Comparison of ENCODE assay signal across 8 mouse cellular contexts in the genomic region with DNA sequence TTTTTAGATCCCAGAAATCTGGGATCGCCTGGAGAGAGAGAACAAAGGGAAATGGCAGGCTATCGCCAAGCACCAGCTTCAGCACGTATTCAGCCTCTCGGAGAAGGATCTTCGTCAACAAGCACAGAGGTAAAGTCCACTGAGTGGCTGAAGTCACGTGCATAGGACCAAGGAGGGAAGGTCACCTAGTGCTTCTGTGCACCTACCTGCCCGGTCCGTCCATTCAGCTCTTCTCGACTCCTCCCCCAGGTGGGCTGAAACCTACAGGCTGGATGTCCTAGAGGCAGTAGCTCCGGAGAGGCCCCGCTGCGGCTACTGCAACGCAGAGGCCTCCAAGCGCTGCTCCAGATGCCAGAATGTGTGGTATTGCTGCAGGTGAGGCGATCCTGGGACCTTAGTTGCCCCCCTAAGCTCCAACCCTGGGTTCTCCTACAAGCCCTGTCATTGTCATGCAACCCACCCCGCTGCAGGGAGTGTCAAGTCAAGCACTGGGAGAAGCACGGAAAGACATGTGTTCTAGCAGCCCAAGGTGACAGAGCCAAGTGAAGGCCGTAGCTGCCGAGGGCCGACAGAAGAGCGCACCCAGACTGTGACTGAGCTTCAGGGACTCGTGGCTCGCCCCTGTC. TPM values are rescaled to one million over a fixed set of nuclear protein-coding genes. Genes with fewer than 3 reads are reported as not detected.
DNase-seq lines count a peak whose midpoint lies in the region; ATAC-seq and TF ChIP-seq lines count a peak whose summit lies in the region.

No protein-coding gene starts in this region.

- H3K9ac ChIP-seq in forebrain, embryonic 11.5 days (ENCODE audit: low read length), result peak overlapping the region; percentile 77
- H3K9ac ChIP-seq in midbrain, embryonic 14.5 days (replicated peaks; ENCODE audit: low read length), result no peak overlapping the region

- intact Hi-C loops in gastrocnemius, adult 2 months (cut with DNase I), result no loop called here
- intact Hi-C loops in gastrocnemius, postnatal 36 days (cut with DNase I), result no loop called here

- peak overlapping the region; percentile 85; the same call in 1 of the 2 replicates for H3K27ac ChIP-seq in gastrocnemius, adult 2 months
- no peak overlapping the region for H3K27ac ChIP-seq in forebrain, embryonic 11.5 days (ENCODE audit: low read depth, low read length)
- H3K27ac ChIP-seq in midbrain, embryonic 14.5 days (replicated peaks; ENCODE audit: low read depth, low read length), result no peak overlapping the region

- TF ChIP-seq CTCF in gastrocnemius, adult 2 months (IDR thresholded peaks at IDR 0.05), result no peak

- peak overlapping the region; percentile 84 for H3K4me2 ChIP-seq in forebrain, embryonic 11.5 days (ENCODE audit: low read depth, low read length, severe bottlenecking)
- peak overlapping the region; percentile 53; the same call in 1 of the 2 replicates for H3K4me2 ChIP-seq in midbrain, embryonic 14.5 days (ENCODE audit: low read length)

- no peak for DNase-seq in gastrocnemius, adult 2 months
- no peak for DNase-seq in gastrocnemius, postnatal 36 days
- no peak for DNase-seq in forebrain, embryonic 11.5 days (ENCODE audit: low spot score)
- DNase-seq in kidney, postnatal 10 days, result peak; percentile 75
- DNase-seq in midbrain, embryonic 14.5 days, result no peak
- no peak for DNase-seq in thymus, postnatal 14 days
- no peak for DNase-seq in left cerebral cortex, adult 8-10 months (ENCODE audit: low spot score in 2 of 2)

- WGBS in forebrain, embryonic 11.5 days, result 23% methylated on average over 23 of the region's 23 CpGs
- 26% methylated on average over 23 of the region's 23 CpGs for WGBS in midbrain, embryonic 14.5 days

- no peaks in the 10 kb centered on the region for H3K36me3 ChIP-seq in forebrain, embryonic 11.5 days (ENCODE audit: control insufficient read depth, insufficient read depth, low read length)
- H3K36me3 ChIP-seq in midbrain, embryonic 14.5 days (ENCODE audit: control insufficient read depth, insufficient read depth, low read length), result no peaks in the 10 kb centered on the region

- no peak overlapping the region; the same call in 1 of the 2 replicates for H3K4me3 ChIP-seq in gastrocnemius, adult 2 months
- peak overlapping the region; percentile 36 for H3K4me3 ChIP-seq in forebrain, embryonic 11.5 days (ENCODE audit: low read depth, low read length)
- peak overlapping the region; percentile 29; the same call in 1 of the 2 replicates for H3K4me3 ChIP-seq in midbrain, embryonic 14.5 days (replicated peaks; ENCODE audit: low read depth, low read length)

- H3K4me1 ChIP-seq in forebrain, embryonic 11.5 days (replicated peaks; ENCODE audit: control insufficient read depth, insufficient read depth, low read length), result peaks cover 31% of the 10 kb centered on the region
- peaks cover 28% of the 10 kb centered on the region for H3K4me1 ChIP-seq in midbrain, embryonic 14.5 days (ENCODE audit: control insufficient read depth, insufficient read depth, low read length)

- H3K9me3 ChIP-seq in forebrain, embryonic 11.5 days (ENCODE audit: control insufficient read depth, low read length), result no peaks in the 10 kb centered on the region
- H3K9me3 ChIP-seq in midbrain, embryonic 14.5 days (ENCODE audit: control insufficient read depth, low read length), result no peaks in the 10 kb centered on the region

- ATAC-seq in forebrain, embryonic 11.5 days (replicated peaks; ENCODE audit: low FRiP score), result no peak
- no peak for ATAC-seq in midbrain, embryonic 14.5 days (ENCODE audit: low FRiP score, low TSS enrichment)
- ATAC-seq in megakaryocyte progenitor cell, adult 5-6 weeks (replicated peaks; ENCODE audit: poor library complexity), result no peak

- H3K27me3 ChIP-seq in forebrain, embryonic 11.5 days (ENCODE audit: control insufficient read depth, insufficient read depth, low read length), result peaks cover 14% of the 10 kb centered on the region
- peaks cover 30% of the 10 kb centered on the region for H3K27me3 ChIP-seq in midbrain, embryonic 14.5 days (ENCODE audit: control insufficient read depth, insufficient read depth, low read length)

RNA-seq across cellular contexts. Expression of gene Rassf1, which starts 0.8 kb away (rescaled TPM):
- total RNA-seq in gastrocnemius, adult 2 months (2021), result 10 to 100 TPM; 14.0 to 14.3 TPM
- total RNA-seq in gastrocnemius, postnatal 36 days (2021), result 10 to 100 TPM; 10.4 to 14.9 TPM
- 48.2 and 51.8 TPM in 2 replicates for polyA plus RNA-seq in forebrain, embryonic 11.5 days (2014; fragmentation: Nextera tagmentation; extraction: Ambion mirVana)
- 35.5 and 40.4 TPM in 2 replicates for polyA plus RNA-seq in midbrain, embryonic 14.5 days (2014; fragmentation: Nextera tagmentation; extraction: Ambion mirVana)
- 27.3 and 27.4 TPM in 2 replicates for total RNA-seq in megakaryocyte progenitor cell, adult 5-6 weeks (2015)
- 35.4 and 38.8 TPM in 2 replicates for total RNA-seq in megakaryocyte progenitor cell, adult 5-6 weeks (2017)
- total RNA-seq in left cerebral cortex, adult 8-10 months (2022), result 10 to 100 TPM; 15.8 to 18.5 (median 16.9) TPM

RNA-seq across cellular contexts. Expression of gene Zmynd10, which starts 3.5 kb away (rescaled TPM):
- total RNA-seq in gastrocnemius, adult 2 months (2021), result under 1 TPM in 1 of 2 experiments, not detected in 1; 0.53 TPM
- total RNA-seq in gastrocnemius, postnatal 36 days (2021), result not detected
- polyA plus RNA-seq in forebrain, embryonic 11.5 days (2014; fragmentation: Nextera tagmentation; extraction: Ambion mirVana), result 1.1 and 2.3 TPM in 2 replicates
- polyA plus RNA-seq in midbrain, embryonic 14.5 days (2014; fragmentation: Nextera tagmentation; extraction: Ambion mirVana), result 2.2 and 2.5 TPM in 2 replicates
- 0.12 TPM in 1 of 2 replicates, not detected in the other for total RNA-seq in megakaryocyte progenitor cell, adult 5-6 weeks (2015)
- total RNA-seq in megakaryocyte progenitor cell, adult 5-6 weeks (2017), result 0.33 and 0.37 TPM in 2 replicates
- total RNA-seq in left cerebral cortex, adult 8-10 months (2022), result 1 to 10 TPM; 5.1 to 8.3 (median 6.3) TPM

RNA-seq across cellular contexts. Expression of gene Nprl2, which starts 8.6 kb away (rescaled TPM):
- total RNA-seq in gastrocnemius, adult 2 months (2021), result 10 to 100 TPM in 1 of 2 experiments, 1 to 10 TPM in 1; 9.7 to 11.5 TPM
- total RNA-seq in gastrocnemius, postnatal 36 days (2021), result 10 to 100 TPM in 1 of 2 experiments, 1 to 10 TPM in 1; 9.1 to 11.6 TPM
- polyA plus RNA-seq in forebrain, embryonic 11.5 days (2014; fragmentation: Nextera tagmentation; extraction: Ambion mirVana), result 40.7 and 43.7 TPM in 2 replicates
- 69.4 and 75.7 TPM in 2 replicates for polyA plus RNA-seq in midbrain, embryonic 14.5 days (2014; fragmentation: Nextera tagmentation; extraction: Ambion mirVana)
- 9.2 and 14.3 TPM in 2 replicates for total RNA-seq in megakaryocyte progenitor cell, adult 5-6 weeks (2015)
- 10.7 and 13.0 TPM in 2 replicates for total RNA-seq in megakaryocyte progenitor cell, adult 5-6 weeks (2017)
- 10 to 100 TPM; 40.8 to 42.3 (median 41.8) TPM for total RNA-seq in left cerebral cortex, adult 8-10 months (2022)

RNA-seq across cellular contexts. Expression of gene Cyb561d2, which starts 8.6 kb away (rescaled TPM):
- 1 to 10 TPM; 3.1 TPM for total RNA-seq in gastrocnemius, adult 2 months (2021)
- total RNA-seq in gastrocnemius, postnatal 36 days (2021), result 1 to 10 TPM; 2.3 to 3.4 TPM
- polyA plus RNA-seq in forebrain, embryonic 11.5 days (2014; fragmentation: Nextera tagmentation; extraction: Ambion mirVana), result 14.3 and 18.7 TPM in 2 replicates
- 35.1 and 49.6 TPM in 2 replicates for polyA plus RNA-seq in midbrain, embryonic 14.5 days (2014; fragmentation: Nextera tagmentation; extraction: Ambion mirVana)
- total RNA-seq in megakaryocyte progenitor cell, adult 5-6 weeks (2015), result 19.3 and 22.8 TPM in 2 replicates
- 12.2 and 16.3 TPM in 2 replicates for total RNA-seq in megakaryocyte progenitor cell, adult 5-6 weeks (2017)
- 10 to 100 TPM; 16.3 to 20.6 (median 19.2) TPM for total RNA-seq in left cerebral cortex, adult 8-10 months (2022)

RNA-seq across cellular contexts. Expression of gene Tusc2, which starts 12.5 kb away (rescaled TPM):
- 10 to 100 TPM; 35.6 to 35.7 TPM for total RNA-seq in gastrocnemius, adult 2 months (2021)
- 10 to 100 TPM; 28.7 to 35.1 TPM for total RNA-seq in gastrocnemius, postnatal 36 days (2021)
- polyA plus RNA-seq in forebrain, embryonic 11.5 days (2014; fragmentation: Nextera tagmentation; extraction: Ambion mirVana), result 81.9 and 93.0 TPM in 2 replicates
- polyA plus RNA-seq in midbrain, embryonic 14.5 days (2014; fragmentation: Nextera tagmentation; extraction: Ambion mirVana), result 119 and 120 TPM in 2 replicates
- total RNA-seq in megakaryocyte progenitor cell, adult 5-6 weeks (2015), result 16.7 and 17.1 TPM in 2 replicates
- total RNA-seq in megakaryocyte progenitor cell, adult 5-6 weeks (2017), result 15.2 and 15.3 TPM in 2 replicates
- total RNA-seq in left cerebral cortex, adult 8-10 months (2022), result 10 to 100 TPM; 90.7 to 97.1 (median 92.8) TPM
